Mouse (Mus musculus) heart, postnatal 14 days (tissue): ENCODE data around the gene Fbxl5. TPM values are rescaled to one million over a fixed set of nuclear protein-coding genes. Genes with fewer than 3 reads are reported as not detected.

Experiments
- DNase-seq, 2 experiments: peaks; one replicate each; pipeline ENCODE4 v3.0.0; 2021 to 2022
- intact Hi-C: fragments of 180-260 bp; cut with DNase I; formaldehyde crosslinking; loops from one replicate; pipeline ENCODE4 v1.15.1; 2025
- total RNA-seq, 2 experiments: library from RNA; stranded (reverse); gene quantifications; 2 replicates each; pipeline ENCODE4 v1.2.3; 2021

The Fbxl5 gene
- total RNA-seq, 2 experiments from 2014 or later: 31.3 to 34.2 TPM

- intact Hi-C loops: loop anchor here (5.0 kb wide), 3 partner anchors 51 to 261 kb away; partner anchors contain the start of gene Prom1
- DNase-seq: peak; percentile 44 to 69
These were observed 19.9 kb upstream of the Fbxl5 start for GRCm38 (mm10) chr5:43841144-43842010.

GRCm38 (mm10) chr5:43837372-43837771 is 15.9 kb upstream of the Fbxl5 start:
- intact Hi-C loops: loop anchor here (5.0 kb wide), 1 partner anchor 210 kb away; no protein-coding TSS in a partner anchor
- DNase-seq: peak; percentile 38 to 58

GRCm38 (mm10) chr5:43836590-43836989 is 15.2 kb upstream of the Fbxl5 start:
- intact Hi-C loops: loop anchor here (5.0 kb wide), 1 partner anchor 211 kb away; no protein-coding TSS in a partner anchor
- no peak for DNase-seq

GRCm38 (mm10) chr5:43827366-43827765 is 5.9 kb upstream of the Fbxl5 start:
- intact Hi-C loops: no loop called here
- no peak for DNase-seq

- intact Hi-C loops: no loop called here
These were observed 5.4 kb upstream of the Fbxl5 start for GRCm38 (mm10) chr5:43826883-43827282.

GRCm38 (mm10) chr5:43824580-43824979 is 3.1 kb upstream of the Fbxl5 start:
- no peak for DNase-seq
- intact Hi-C loops: no loop called here

More at GRCm38 (mm10) chr5:43826883-43827282, 5.4 kb upstream of the Fbxl5 start:
- no peak for DNase-seq

- intact Hi-C loops: no loop called here
- DNase-seq: no peak
These were observed 1.4 kb upstream of the Fbxl5 start for GRCm38 (mm10) chr5:43822824-43823223.

- intact Hi-C loops: no loop called here
These were observed 761 bp upstream of the Fbxl5 start for GRCm38 (mm10) chr5:43822199-43822598.

GRCm38 (mm10) chr5:43820785-43821184 is 653 bp downstream of the Fbxl5 start:
- intact Hi-C loops: no loop called here
- DNase-seq: no peak

More at GRCm38 (mm10) chr5:43822199-43822598, 761 bp upstream of the Fbxl5 start:
- no peak for DNase-seq

GRCm38 (mm10) chr5:43818695-43819094 is 2.7 kb downstream of the Fbxl5 start, which contains the start of gene Bst1:
TSS of gene Bst1 (plus strand) at chr5:43818885.
- DNase-seq: peak in 1 of 2 experiments; percentile 7
- intact Hi-C loops: no loop called here

- DNase-seq: no peak
- intact Hi-C loops: no loop called here
These were observed 5.7 kb downstream of the Fbxl5 start for GRCm38 (mm10) chr5:43815769-43816168.

- no peak for DNase-seq
- intact Hi-C loops: no loop called here
These were observed 6.9 kb downstream of the Fbxl5 start for GRCm38 (mm10) chr5:43814536-43814935.

GRCm38 (mm10) chr5:43810427-43811062 is 10.9 kb downstream of the Fbxl5 start:
- DNase-seq: no peak
- intact Hi-C loops: no loop called here

- intact Hi-C loops: no loop called here
- peak; percentile 82 to 90 for DNase-seq
These were observed 13.4 kb downstream of the Fbxl5 start for GRCm38 (mm10) chr5:43807744-43808696.

GRCm38 (mm10) chr5:43806914-43807313 is 14.5 kb downstream of the Fbxl5 start:
- intact Hi-C loops: no loop called here

GRCm38 (mm10) chr5:43806340-43806739 is 15.1 kb downstream of the Fbxl5 start:
- DNase-seq: no peak
- intact Hi-C loops: no loop called here

More at GRCm38 (mm10) chr5:43806914-43807313, 14.5 kb downstream of the Fbxl5 start:
- DNase-seq: no peak

- intact Hi-C loops: no loop called here
- no peak for DNase-seq
These were observed 16.0 kb downstream of the Fbxl5 start for GRCm38 (mm10) chr5:43805401-43805800.

- no peak for DNase-seq
- intact Hi-C loops: no loop called here
These were observed 19.6 kb downstream of the Fbxl5 start for GRCm38 (mm10) chr5:43801798-43802197.

GRCm38 (mm10) chr5:43801253-43801652 is 20.2 kb downstream of the Fbxl5 start:
- intact Hi-C loops: no loop called here
- DNase-seq: no peak

- DNase-seq: no peak
- intact Hi-C loops: no loop called here
These were observed 20.7 kb downstream of the Fbxl5 start for GRCm38 (mm10) chr5:43800700-43801099.
